Mouse (Mus musculus): ENCODE results near the gene Rnf214. TPM values are rescaled to one million over a fixed set of nuclear protein-coding genes. Genes with fewer than 3 reads are reported as not detected.

Rnf214 gene
- polyA plus RNA-seq (2015; fragmentation: Illumina TruSeq; extraction: RNeasy Lipid Tissue Mini Kit (QIAGEN cat#74804); ENCODE audit: insufficient read depth, low replicate concordance) = 34.1 TPM

GRCm38 (mm10) chr9:45906355-45907077 is at the start of gene Rnf214, which contains the start of gene Pcsk7:
TSS of gene Rnf214 (minus strand) at chr9:45906911.
TSS of gene Pcsk7 (plus strand) at chr9:45906497.

GRCm38 (mm10) chr9:45955107-45955963 is 48.6 kb upstream of the Rnf214 start, which contains the start of gene Sidt2:
TSS of gene Sidt2 (minus strand) at chr9:45955258.

GRCm38 (mm10) chr9:45935628-45936210 is 29.0 kb upstream of the Rnf214 start, which contains the start of gene Tagln:
TSS of gene Tagln (minus strand) at chr9:45936058.

GRCm38 (mm10) chr9:45838434-45839138 is 68.1 kb downstream of the Rnf214 start, which contains the start of gene Bace1:
TSS of gene Bace1 (plus strand) at chr9:45838580.

GRCm38 (mm10) chr9:45828291-45828963 is 78.3 kb downstream of the Rnf214 start, which contains the start of gene Cep164:
TSS of gene Cep164 (minus strand) at chr9:45828691.

Other genes with a start within 250 kb of the Rnf214 start
- 9.8 TPM for gene Cep164, start 78.2 kb downstream of the Rnf214 start, polyA plus RNA-seq (2015; fragmentation: Illumina TruSeq; extraction: RNeasy Lipid Tissue Mini Kit (QIAGEN cat#74804); ENCODE audit: insufficient read depth, low replicate concordance)
- 5.7 TPM for gene Bace1, start 68.3 kb downstream of the Rnf214 start, polyA plus RNA-seq (2015; fragmentation: Illumina TruSeq; extraction: RNeasy Lipid Tissue Mini Kit (QIAGEN cat#74804); ENCODE audit: insufficient read depth, low replicate concordance)
- gene Pcsk7, start 414 bp downstream of the Rnf214 start, polyA plus RNA-seq (2015; fragmentation: Illumina TruSeq; extraction: RNeasy Lipid Tissue Mini Kit (QIAGEN cat#74804); ENCODE audit: insufficient read depth, low replicate concordance) = 22.6 TPM
- 124 TPM for gene Tagln, start 29.1 kb upstream of the Rnf214 start, polyA plus RNA-seq (2015; fragmentation: Illumina TruSeq; extraction: RNeasy Lipid Tissue Mini Kit (QIAGEN cat#74804); ENCODE audit: insufficient read depth, low replicate concordance)
- 59.0 TPM for gene Sidt2, start 48.3 kb upstream of the Rnf214 start, polyA plus RNA-seq (2015; fragmentation: Illumina TruSeq; extraction: RNeasy Lipid Tissue Mini Kit (QIAGEN cat#74804); ENCODE audit: insufficient read depth, low replicate concordance)
- gene Pafah1b2, start 105.8 kb upstream of the Rnf214 start, polyA plus RNA-seq (2015; fragmentation: Illumina TruSeq; extraction: RNeasy Lipid Tissue Mini Kit (QIAGEN cat#74804); ENCODE audit: insufficient read depth, low replicate concordance) = 54.5 TPM
- 17.3 TPM for gene Sik3, start 105.9 kb upstream of the Rnf214 start, polyA plus RNA-seq (2015; fragmentation: Illumina TruSeq; extraction: RNeasy Lipid Tissue Mini Kit (QIAGEN cat#74804); ENCODE audit: insufficient read depth, low replicate concordance)